Mouse (Mus musculus) liver, embryonic 14.5 days (tissue): ENCODE measurements around the gene Tenm2.

ENCODE experiments used
- CTCF ChIP-seq: IDR thresholded peaks from 2 replicates; pipeline ENCODE4 v1.5.1; 2016; ENCODE audit warnings: antibody characterized with exemption, low read depth, control low read depth
- EP300 ChIP-seq: IDR thresholded peaks from 2 replicates; pipeline ENCODE4 v1.6.1; 2016; ENCODE audit warnings: antibody characterized with exemption, low read depth

DNA sequence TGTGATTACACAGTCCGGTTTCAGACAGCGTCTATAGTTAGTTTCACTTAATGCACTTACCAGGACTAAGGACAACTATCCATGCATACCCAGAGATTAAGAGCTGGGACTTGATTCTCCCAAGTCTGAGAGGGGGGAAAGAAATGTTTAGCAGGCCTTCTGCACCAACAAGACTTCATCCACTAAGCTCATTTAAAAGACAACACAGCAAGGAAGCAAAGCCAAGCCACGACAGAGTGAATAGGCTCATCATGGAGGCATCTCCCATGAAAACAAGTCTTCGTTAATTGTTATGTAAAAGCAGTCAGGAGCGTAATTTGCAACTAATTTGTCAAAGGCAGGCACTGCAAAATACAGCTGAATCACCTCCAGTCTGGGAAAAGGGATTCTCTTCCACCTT lies 682.5 kb downstream of the Tenm2 start:
- no peak for TF ChIP-seq CTCF
- TF ChIP-seq EP300, result no peak
